Mouse (Mus musculus): ENCODE results near the gene Slc34a3. TPM values are rescaled to one million over a fixed set of nuclear protein-coding genes. Genes with fewer than 3 reads are reported as not detected.

Slc34a3 gene
- polyA plus RNA-seq, 1 experiment from 2014 or later: not detected

Other genes with a start within 250 kb of the Slc34a3 start
- 61.6 and 68.2 TPM in 2 replicates for gene Nsmf, start 180.0 kb downstream of the Slc34a3 start, polyA plus RNA-seq (2016; fragmentation: Nextera tagmentation; extraction: Ambion mirVana)
- gene Entpd8, start 154.1 kb downstream of the Slc34a3 start, polyA plus RNA-seq (2016; fragmentation: Nextera tagmentation; extraction: Ambion mirVana): 0.30 TPM in 1 of 2 replicates, not detected in the other
- gene Noxa1, start 139.2 kb downstream of the Slc34a3 start, polyA plus RNA-seq (2016; fragmentation: Nextera tagmentation; extraction: Ambion mirVana): 0.15 and 0.28 TPM in 2 replicates
- 7.9 and 10.3 TPM in 2 replicates for gene Nrarp, start 53.6 kb downstream of the Slc34a3 start, polyA plus RNA-seq (2016; fragmentation: Nextera tagmentation; extraction: Ambion mirVana)
- 3.2 TPM in 2 replicates for gene Tor4a, start 37.5 kb downstream of the Slc34a3 start, polyA plus RNA-seq (2016; fragmentation: Nextera tagmentation; extraction: Ambion mirVana)
- 129 and 137 TPM in 2 replicates for gene Nelfb, start 22.9 kb downstream of the Slc34a3 start, polyA plus RNA-seq (2016; fragmentation: Nextera tagmentation; extraction: Ambion mirVana)
- 0.14 TPM in 1 of 2 replicates, not detected in the other for gene Stpg3, start 19.7 kb downstream of the Slc34a3 start, polyA plus RNA-seq (2016; fragmentation: Nextera tagmentation; extraction: Ambion mirVana)
- gene Fam166a, start 15.6 kb downstream of the Slc34a3 start, polyA plus RNA-seq (2016; fragmentation: Nextera tagmentation; extraction: Ambion mirVana): 1.0 TPM in 1 of 2 replicates, not detected in the other
- 597 and 608 TPM in 2 replicates for gene Tubb4b, start 9.7 kb downstream of the Slc34a3 start, polyA plus RNA-seq (2016; fragmentation: Nextera tagmentation; extraction: Ambion mirVana)
- not detected in 2 replicates for gene Rnf224, start 2.4 kb upstream of the Slc34a3 start, polyA plus RNA-seq (2016; fragmentation: Nextera tagmentation; extraction: Ambion mirVana)
- gene Rnf208, start 7.9 kb upstream of the Slc34a3 start, polyA plus RNA-seq (2016; fragmentation: Nextera tagmentation; extraction: Ambion mirVana): 3.8 and 5.7 TPM in 2 replicates
- gene Cysrt1, start 8.1 kb upstream of the Slc34a3 start, polyA plus RNA-seq (2016; fragmentation: Nextera tagmentation; extraction: Ambion mirVana): 0.25 TPM in 1 of 2 replicates, not detected in the other
- gene AL732309.1, start 12.5 kb upstream of the Slc34a3 start, polyA plus RNA-seq (2016; fragmentation: Nextera tagmentation; extraction: Ambion mirVana): 6.5 and 7.8 TPM in 2 replicates
- 14.5 and 18.4 TPM in 2 replicates for gene Tmem203, start 21.1 kb upstream of the Slc34a3 start, polyA plus RNA-seq (2016; fragmentation: Nextera tagmentation; extraction: Ambion mirVana)
- 8.7 and 9.7 TPM in 2 replicates for gene Tprn, start 28.3 kb upstream of the Slc34a3 start, polyA plus RNA-seq (2016; fragmentation: Nextera tagmentation; extraction: Ambion mirVana)
- gene Ssna1, start 38.1 kb upstream of the Slc34a3 start, polyA plus RNA-seq (2016; fragmentation: Nextera tagmentation; extraction: Ambion mirVana): 235 and 243 TPM in 2 replicates
- gene Anapc2, start 38.1 kb upstream of the Slc34a3 start, polyA plus RNA-seq (2016; fragmentation: Nextera tagmentation; extraction: Ambion mirVana): 138 and 153 TPM in 2 replicates
- gene Tmem210, start 53.8 kb upstream of the Slc34a3 start, polyA plus RNA-seq (2016; fragmentation: Nextera tagmentation; extraction: Ambion mirVana): not detected in 2 replicates
- gene Lrrc26, start 55.6 kb upstream of the Slc34a3 start, polyA plus RNA-seq (2016; fragmentation: Nextera tagmentation; extraction: Ambion mirVana): not detected in 2 replicates
- 0.30 and 0.46 TPM in 2 replicates for gene Grin1, start 84.8 kb upstream of the Slc34a3 start, polyA plus RNA-seq (2016; fragmentation: Nextera tagmentation; extraction: Ambion mirVana)
- 42.6 and 54.6 TPM in 2 replicates for gene Man1b1, start 98.0 kb upstream of the Slc34a3 start, polyA plus RNA-seq (2016; fragmentation: Nextera tagmentation; extraction: Ambion mirVana)
- gene Dpp7, start 122.0 kb upstream of the Slc34a3 start, polyA plus RNA-seq (2016; fragmentation: Nextera tagmentation; extraction: Ambion mirVana): 15.7 and 18.7 TPM in 2 replicates
- 8.1 and 9.0 TPM in 2 replicates for gene Uap1l1, start 131.3 kb upstream of the Slc34a3 start, polyA plus RNA-seq (2016; fragmentation: Nextera tagmentation; extraction: Ambion mirVana)
- gene Sapcd2, start 138.0 kb upstream of the Slc34a3 start, polyA plus RNA-seq (2016; fragmentation: Nextera tagmentation; extraction: Ambion mirVana): 88.3 and 88.7 TPM in 2 replicates
- 0.19 TPM in 1 of 2 replicates, not detected in the other for gene Entpd2, start 161.5 kb upstream of the Slc34a3 start, polyA plus RNA-seq (2016; fragmentation: Nextera tagmentation; extraction: Ambion mirVana)
- gene Npdc1, start 165.0 kb upstream of the Slc34a3 start, polyA plus RNA-seq (2016; fragmentation: Nextera tagmentation; extraction: Ambion mirVana): 5.7 and 8.1 TPM in 2 replicates
- gene Fut7, start 188.9 kb upstream of the Slc34a3 start, polyA plus RNA-seq (2016; fragmentation: Nextera tagmentation; extraction: Ambion mirVana): not detected in 2 replicates
- gene Abca2, start 194.3 kb upstream of the Slc34a3 start, polyA plus RNA-seq (2016; fragmentation: Nextera tagmentation; extraction: Ambion mirVana): 2.8 and 4.4 TPM in 2 replicates
- 0.30 and 1.1 TPM in 2 replicates for gene Clic3, start 222.5 kb upstream of the Slc34a3 start, polyA plus RNA-seq (2016; fragmentation: Nextera tagmentation; extraction: Ambion mirVana)
- gene Paxx, start 226.7 kb upstream of the Slc34a3 start, polyA plus RNA-seq (2016; fragmentation: Nextera tagmentation; extraction: Ambion mirVana): 10.0 and 14.6 TPM in 2 replicates
- not detected in 2 replicates for gene Ptgds, start 235.7 kb upstream of the Slc34a3 start, polyA plus RNA-seq (2016; fragmentation: Nextera tagmentation; extraction: Ambion mirVana)